Mouse (Mus musculus): ENCODE measurements at regions not wholly inside any gene's neighbourhood (a gene's known extent, or its start where the extent isn't known, plus 50 kb on each side); places are given as distances from the start of the nearest gene placed in this dataset.

DNA sequence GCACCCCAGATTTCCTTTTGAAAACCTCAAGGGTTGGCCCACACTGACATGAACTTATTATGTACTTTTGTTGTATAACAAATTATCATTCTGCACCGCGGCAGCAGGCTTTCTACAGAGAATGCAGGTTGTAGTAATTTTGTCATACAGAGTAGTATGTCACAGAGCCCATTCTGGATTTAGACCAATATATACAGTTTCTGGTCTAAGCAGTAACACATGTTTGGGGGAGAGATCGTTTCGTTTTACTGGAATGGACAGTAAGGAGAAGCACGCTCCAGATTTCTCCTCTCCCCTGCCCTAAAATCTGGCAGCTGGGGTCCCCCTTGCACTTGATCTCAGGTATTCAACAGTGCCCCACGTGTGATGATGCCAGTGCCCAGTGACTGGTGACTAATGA, 76.0 kb upstream of the Smim23 start:
- no peak for TF ChIP-seq POLR2A (IDR thresholded peaks at IDR 0.05; ENCODE audit: low read depth, low read length)
- TF ChIP-seq CTCF (IDR thresholded peaks at IDR 0.05; ENCODE audit: extremely low read depth, insufficient read length, insufficient replicate concordance, low read depth, low read length): no peak

Measured in small intestine, adult 2 months (tissue).